Mouse (Mus musculus): ENCODE results near the gene Tmem259. TPM values are rescaled to one million over a fixed set of nuclear protein-coding genes. Genes with fewer than 3 reads are reported as not detected.
A peak's percentile ranks its signal among the peaks of the same experiment; 100 is the strongest.

The Tmem259 gene
- polyA plus RNA-seq, 1 experiment from 2014 or later = 15.6 TPM

DNA sequence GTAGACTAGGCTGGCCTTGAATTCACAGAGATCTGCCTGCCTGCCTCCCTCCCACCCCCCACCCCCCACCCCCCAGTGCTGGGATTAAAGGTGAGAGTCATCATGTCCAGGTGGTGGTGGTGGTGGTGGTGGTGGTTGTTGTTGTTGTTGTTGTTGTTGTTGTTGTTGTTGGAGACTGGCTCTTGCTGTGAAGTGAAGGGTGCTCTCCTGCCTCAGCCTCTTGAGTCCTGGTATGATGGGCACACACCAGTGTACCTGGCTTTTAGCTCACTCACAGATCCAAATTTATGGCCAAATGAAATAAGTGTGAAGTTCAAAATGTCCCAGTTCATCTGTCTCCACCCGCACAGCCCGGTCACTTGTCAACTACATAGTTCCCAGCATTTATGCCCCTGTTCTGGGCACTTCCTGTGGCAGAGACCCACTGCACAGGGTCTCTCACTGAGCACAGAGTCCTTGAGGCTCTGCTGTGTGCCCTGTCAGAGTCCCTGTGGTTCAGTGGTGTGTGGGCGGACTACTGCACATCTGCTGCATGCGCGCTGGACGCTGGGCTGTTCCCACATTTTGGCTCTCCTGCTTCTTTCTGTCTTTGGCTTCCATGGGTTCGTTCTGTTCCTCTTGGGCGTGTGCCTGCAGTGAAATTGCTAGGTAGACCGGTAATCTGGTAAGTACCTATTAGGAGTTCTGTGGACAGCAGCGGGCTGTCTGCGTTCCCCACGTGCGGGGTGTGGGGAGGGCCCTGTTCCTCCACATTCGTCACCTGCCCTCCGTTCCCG, 49.1 kb downstream of the Tmem259 start:
- Histone ChIP-seq H3K9ac (ENCODE audit: low read depth, low read length) (0 out of 2 replicates have a peak overlapping the region, but pooled peaks have one; percentile 34), H3K4me1 (ENCODE audit: control insufficient read depth, insufficient read depth, low read length) (peaks cover 69% of the 10 kb centered on the region), H3K27ac (ENCODE audit: low read depth, low read length) (no peak overlapping the region), H3K4me2 (no peak overlapping the region), H3K27me3 (ENCODE audit: control insufficient read depth, insufficient read depth, low read length) (no peaks in the 10 kb centered on the region), H3K4me3 (ENCODE audit: low read depth, low read length) (no peak overlapping the region), H3K9me3 (replicated peaks; ENCODE audit: control insufficient read depth, low read length) (no peaks in the 10 kb centered on the region), H3K36me3 (ENCODE audit: control insufficient read depth, insufficient read depth, low read length) (peaks cover 23% of the 10 kb centered on the region)
- WGBS (ENCODE audit: insufficient replicate concordance) = 90% methylated on average over 16 of the region's 16 CpGs
- no peak for ATAC-seq (replicated peaks; ENCODE audit: insufficient number of reproducible peaks, low FRiP score, low TSS enrichment)

DNA sequence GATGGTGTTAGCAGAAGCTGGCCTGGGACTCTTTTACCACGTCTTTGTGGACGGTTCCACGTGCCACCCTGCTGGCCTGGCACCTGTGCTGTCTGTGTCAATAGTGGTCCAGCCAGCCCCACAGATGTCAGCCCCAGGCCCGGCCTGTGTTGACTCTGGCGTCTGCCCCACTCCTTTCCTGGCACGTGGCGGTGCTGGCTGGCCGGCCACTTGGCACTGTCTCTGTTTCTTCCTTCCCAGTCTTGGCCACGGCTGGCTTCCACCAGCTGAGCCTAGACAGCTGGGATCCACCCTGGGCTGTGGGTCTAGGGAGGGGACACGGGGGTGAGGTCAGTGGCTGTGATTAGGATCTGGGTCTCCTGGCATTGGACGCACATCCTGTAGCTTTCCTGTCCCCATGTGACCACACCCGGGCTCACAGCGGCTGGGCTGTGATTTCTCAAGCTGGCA, 49.8 kb downstream of the Tmem259 start:
- 0 out of 2 replicates have a peak overlapping the region, but pooled peaks have one; percentile 41 for H3K27ac ChIP-seq (ENCODE audit: low read depth, low read length)

DNA sequence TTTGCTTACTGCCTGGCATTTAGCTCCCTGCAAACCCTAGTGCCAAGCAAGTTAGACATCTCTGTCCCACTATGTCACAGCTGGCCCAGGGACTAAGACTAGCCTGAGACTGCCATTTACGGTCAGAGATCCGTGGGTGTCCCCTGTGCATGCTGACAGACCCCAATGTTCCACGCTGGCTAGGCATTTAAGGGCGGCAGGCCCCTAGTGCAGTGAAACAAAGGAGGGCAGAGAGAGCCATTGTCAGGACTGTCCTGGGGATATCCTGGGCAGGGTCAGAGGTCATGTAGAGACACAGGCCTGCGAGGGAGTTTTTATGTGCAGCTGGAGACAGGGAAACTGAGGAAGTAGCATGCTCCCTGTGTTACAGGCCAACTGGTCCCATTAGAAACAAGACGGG, 50.3 kb downstream of the Tmem259 start:
- 83% methylated on average over 6 of the region's 6 CpGs for WGBS (ENCODE audit: insufficient replicate concordance)
- peak overlapping the region; percentile 41; the same call in 1 of the 2 replicates for H3K27ac ChIP-seq (ENCODE audit: low read depth, low read length)
- no peak for ATAC-seq (replicated peaks; ENCODE audit: insufficient number of reproducible peaks, low FRiP score, low TSS enrichment)
- H3K9ac ChIP-seq (ENCODE audit: low read depth, low read length) = no peak overlapping the region
- peaks cover 77% of the 10 kb centered on the region for H3K4me1 ChIP-seq (ENCODE audit: control insufficient read depth, insufficient read depth, low read length)
- no peak overlapping the region for H3K4me2 ChIP-seq
- H3K36me3 ChIP-seq (ENCODE audit: control insufficient read depth, insufficient read depth, low read length) = peaks cover 23% of the 10 kb centered on the region
- H3K9me3 ChIP-seq (replicated peaks; ENCODE audit: control insufficient read depth, low read length) = no peaks in the 10 kb centered on the region
- H3K27me3 ChIP-seq (ENCODE audit: control insufficient read depth, insufficient read depth, low read length) = no peaks in the 10 kb centered on the region
- H3K4me3 ChIP-seq (ENCODE audit: low read depth, low read length) = no peak overlapping the region

More for the DNA sequence above, 49.8 kb downstream of the Tmem259 start:
- Histone ChIP-seq H3K4me3 (ENCODE audit: low read depth, low read length) (no peak overlapping the region), H3K4me1 (ENCODE audit: control insufficient read depth, insufficient read depth, low read length) (peaks cover 72% of the 10 kb centered on the region), H3K9me3 (replicated peaks; ENCODE audit: control insufficient read depth, low read length) (no peaks in the 10 kb centered on the region), H3K4me2 (no peak overlapping the region), H3K27me3 (ENCODE audit: control insufficient read depth, insufficient read depth, low read length) (no peaks in the 10 kb centered on the region), H3K9ac (ENCODE audit: low read depth, low read length) (peak overlapping the region; percentile 34; the same call in 1 of the 2 replicates), H3K36me3 (ENCODE audit: control insufficient read depth, insufficient read depth, low read length) (peaks cover 23% of the 10 kb centered on the region)
- 65% methylated on average over 13 of the region's 13 CpGs for WGBS (ENCODE audit: insufficient replicate concordance)
- ATAC-seq (replicated peaks; ENCODE audit: insufficient number of reproducible peaks, low FRiP score, low TSS enrichment) = peak; percentile 37

DNA sequence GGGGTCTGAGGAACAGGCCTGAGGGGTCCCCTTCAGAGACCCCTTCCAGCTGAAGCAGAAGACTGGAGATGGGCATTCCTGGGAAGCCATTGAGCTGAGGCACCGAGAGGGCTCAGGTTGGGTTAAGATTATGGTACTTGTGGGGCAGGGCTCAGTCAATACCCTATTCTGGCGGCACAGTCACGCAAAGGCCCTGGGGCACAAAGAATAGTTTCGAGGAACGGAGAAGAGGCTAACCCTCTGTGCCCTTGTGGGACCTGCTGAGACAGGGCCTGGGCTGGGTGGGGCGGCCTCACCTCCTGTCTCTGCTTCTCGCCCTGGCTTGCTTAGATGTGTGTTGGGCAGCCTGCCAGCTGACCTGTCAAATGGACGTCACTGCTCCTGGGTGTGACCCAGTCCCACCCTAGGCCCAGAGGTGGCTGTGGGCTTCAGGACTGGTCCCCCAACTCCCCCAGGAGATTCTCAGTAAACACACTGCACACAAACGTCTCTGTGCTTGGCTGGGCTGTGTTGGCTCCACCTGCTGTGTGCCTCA, 50.9 kb downstream of the Tmem259 start:
- ATAC-seq (replicated peaks; ENCODE audit: insufficient number of reproducible peaks, low FRiP score, low TSS enrichment) = no peak
- Histone ChIP-seq H3K4me3 (ENCODE audit: low read depth, low read length) (peak overlapping the region; percentile 5; the same call in 1 of the 2 replicates), H3K4me1 (ENCODE audit: control insufficient read depth, insufficient read depth, low read length) (peaks cover 75% of the 10 kb centered on the region), H3K9ac (ENCODE audit: low read depth, low read length) (peak overlapping the region; percentile 52; the same call in 1 of the 2 replicates), H3K27ac (ENCODE audit: low read depth, low read length) (peak overlapping the region; percentile 71), H3K27me3 (ENCODE audit: control insufficient read depth, insufficient read depth, low read length) (no peaks in the 10 kb centered on the region), H3K9me3 (replicated peaks; ENCODE audit: control insufficient read depth, low read length) (no peaks in the 10 kb centered on the region), H3K4me2 (peak overlapping the region; percentile 35), H3K36me3 (ENCODE audit: control insufficient read depth, insufficient read depth, low read length) (peaks cover 23% of the 10 kb centered on the region)
- WGBS (ENCODE audit: insufficient replicate concordance) = 61% methylated on average over 9 of the region's 9 CpGs

DNA sequence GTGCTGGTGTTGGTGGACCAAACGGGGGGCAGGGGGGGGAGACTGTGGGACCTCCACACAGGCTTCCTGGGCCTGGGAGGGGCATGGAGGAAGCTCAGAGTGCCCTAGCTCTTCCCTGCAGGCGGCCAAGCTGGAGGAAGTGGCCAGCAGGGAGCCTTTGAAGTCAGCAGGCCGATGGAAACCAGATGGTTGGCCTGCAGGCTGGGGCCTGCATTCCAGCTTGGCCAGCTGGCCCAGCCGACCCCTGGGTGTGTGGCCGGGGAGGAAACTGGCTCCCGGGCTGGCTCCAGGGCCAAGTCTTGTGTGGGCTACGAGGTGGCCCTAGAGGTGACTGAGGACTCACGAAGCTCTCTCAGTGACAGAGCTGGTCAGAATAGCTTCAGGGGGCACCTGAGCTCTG, 51.4 kb downstream of the Tmem259 start:
- peaks cover 71% of the 10 kb centered on the region for H3K4me1 ChIP-seq (ENCODE audit: control insufficient read depth, insufficient read depth, low read length)
- H3K9ac ChIP-seq (ENCODE audit: low read depth, low read length) = peak overlapping the region; percentile 52; the same call in 1 of the 2 replicates
- peak overlapping the region; percentile 71 for H3K27ac ChIP-seq (ENCODE audit: low read depth, low read length)
- 12% methylated on average over 8 of the region's 8 CpGs for WGBS (ENCODE audit: insufficient replicate concordance)
- 0 out of 2 replicates have a peak overlapping the region, but pooled peaks have one; percentile 15 for H3K4me3 ChIP-seq (ENCODE audit: low read depth, low read length)
- no peaks in the 10 kb centered on the region for H3K27me3 ChIP-seq (ENCODE audit: control insufficient read depth, insufficient read depth, low read length)
- H3K4me2 ChIP-seq = peak overlapping the region; percentile 35
- no peak for ATAC-seq (replicated peaks; ENCODE audit: insufficient number of reproducible peaks, low FRiP score, low TSS enrichment)
- H3K9me3 ChIP-seq (replicated peaks; ENCODE audit: control insufficient read depth, low read length) = no peaks in the 10 kb centered on the region
- H3K36me3 ChIP-seq (ENCODE audit: control insufficient read depth, insufficient read depth, low read length) = peaks cover 19% of the 10 kb centered on the region

DNA sequence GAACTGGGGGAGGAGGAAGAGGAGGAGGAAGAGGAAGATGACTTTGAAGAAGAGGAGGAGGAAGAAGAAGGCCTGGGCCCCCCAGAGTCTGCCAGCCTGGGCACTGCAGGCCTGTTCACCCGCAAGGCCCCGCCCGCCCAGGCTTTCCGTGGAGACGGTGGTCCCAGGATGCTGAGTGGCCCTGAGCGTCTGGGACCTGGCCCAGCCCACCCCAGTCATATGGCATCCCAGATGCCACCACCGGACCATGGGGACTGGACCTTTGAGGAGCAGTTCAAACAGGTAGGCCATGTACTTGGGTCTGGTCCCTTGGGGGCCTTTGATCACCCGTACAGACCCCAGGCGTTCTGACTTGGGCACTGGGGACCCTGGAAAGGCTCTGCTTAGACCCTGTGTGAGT, 52.3 kb downstream of the Tmem259 start:
- WGBS (ENCODE audit: insufficient replicate concordance) = 80% methylated on average over 9 of the region's 9 CpGs
- peaks cover 16% of the 10 kb centered on the region for H3K36me3 ChIP-seq (ENCODE audit: control insufficient read depth, insufficient read depth, low read length)

DNA sequence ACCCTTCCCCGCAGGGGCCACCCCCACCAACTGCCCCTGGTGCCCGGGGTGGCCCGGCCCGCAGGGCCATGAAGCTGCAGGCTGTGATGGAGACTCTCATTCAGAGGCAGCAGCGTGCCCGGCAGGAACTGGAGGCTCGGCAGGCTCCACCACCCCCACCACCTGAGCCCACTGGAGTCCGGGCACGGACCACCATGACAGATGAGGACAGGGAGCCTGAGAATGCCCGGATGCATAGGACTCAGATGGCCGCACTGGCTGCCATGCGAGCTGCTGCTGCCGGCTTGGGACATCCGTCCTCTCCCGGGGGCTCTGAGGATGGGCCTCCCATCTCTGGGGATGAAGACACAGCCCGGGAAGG, 53.3 kb downstream of the Tmem259 start:
- Histone ChIP-seq H3K4me3 (ENCODE audit: low read depth, low read length) (no peak overlapping the region), H3K9ac (ENCODE audit: low read depth, low read length) (no peak overlapping the region), H3K4me2 (no peak overlapping the region), H3K4me1 (ENCODE audit: control insufficient read depth, insufficient read depth, low read length) (peaks cover 58% of the 10 kb centered on the region), H3K27ac (ENCODE audit: low read depth, low read length) (no peak overlapping the region), H3K27me3 (ENCODE audit: control insufficient read depth, insufficient read depth, low read length) (no peaks in the 10 kb centered on the region), H3K36me3 (ENCODE audit: control insufficient read depth, insufficient read depth, low read length) (peaks cover 16% of the 10 kb centered on the region), H3K9me3 (replicated peaks; ENCODE audit: control insufficient read depth, low read length) (no peaks in the 10 kb centered on the region)
- WGBS (ENCODE audit: insufficient replicate concordance) = 89% methylated on average over 16 of the region's 16 CpGs
- ATAC-seq (replicated peaks; ENCODE audit: insufficient number of reproducible peaks, low FRiP score, low TSS enrichment) = no peak

More for the DNA sequence above, 52.3 kb downstream of the Tmem259 start:
- Histone ChIP-seq H3K27me3 (ENCODE audit: control insufficient read depth, insufficient read depth, low read length) (no peaks in the 10 kb centered on the region), H3K27ac (ENCODE audit: low read depth, low read length) (no peak overlapping the region), H3K4me1 (ENCODE audit: control insufficient read depth, insufficient read depth, low read length) (peaks cover 62% of the 10 kb centered on the region), H3K4me3 (ENCODE audit: low read depth, low read length) (no peak overlapping the region), H3K4me2 (no peak overlapping the region), H3K9ac (ENCODE audit: low read depth, low read length) (peak overlapping the region; percentile 52; the same call in 1 of the 2 replicates), H3K9me3 (replicated peaks; ENCODE audit: control insufficient read depth, low read length) (no peaks in the 10 kb centered on the region)
- ATAC-seq (replicated peaks; ENCODE audit: insufficient number of reproducible peaks, low FRiP score, low TSS enrichment) = no peak

DNA sequence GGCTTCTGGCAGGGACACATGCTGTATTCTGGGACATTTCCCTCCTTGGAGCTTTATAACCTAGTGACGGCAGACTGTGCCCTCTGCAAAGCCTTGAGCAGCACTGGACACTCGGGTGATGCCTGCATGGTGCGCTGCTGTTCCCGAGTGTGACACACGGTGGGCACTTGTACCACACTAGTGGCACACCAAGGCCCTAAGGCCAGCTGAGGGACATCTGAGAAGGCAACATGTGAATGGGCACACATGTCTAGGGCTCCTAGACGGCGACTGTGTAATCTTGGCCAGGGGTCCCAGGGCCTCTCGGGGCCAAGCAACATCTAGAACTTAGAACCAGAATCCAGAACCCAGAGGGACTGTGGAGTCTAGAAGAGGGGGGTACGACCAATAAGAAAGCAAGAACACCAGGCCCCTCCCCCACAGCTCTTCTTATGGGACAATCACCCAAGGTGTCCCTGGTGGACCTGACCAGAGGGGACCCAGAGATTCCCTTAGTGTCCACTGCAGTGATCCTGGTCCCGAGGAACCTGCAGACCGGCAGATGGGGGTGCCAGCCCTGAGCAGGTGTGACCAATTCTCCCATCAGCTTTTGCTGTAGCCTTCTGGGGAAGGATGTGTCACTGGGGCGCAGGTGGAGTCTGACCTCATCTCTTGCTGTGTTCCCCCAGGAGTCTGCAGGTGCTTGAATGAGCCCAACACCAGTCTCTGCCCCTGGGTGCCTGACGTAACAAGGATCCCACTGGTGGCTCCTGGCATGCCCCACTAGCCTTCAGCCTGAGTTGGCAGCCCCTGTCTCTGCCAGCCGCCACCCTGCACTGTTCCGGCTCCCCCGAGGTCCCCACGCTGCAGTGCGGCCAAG, 53.9 kb downstream of the Tmem259 start:
- ATAC-seq (replicated peaks; ENCODE audit: insufficient number of reproducible peaks, low FRiP score, low TSS enrichment) = no peak
- peaks cover 16% of the 10 kb centered on the region for H3K36me3 ChIP-seq (ENCODE audit: control insufficient read depth, insufficient read depth, low read length)
- H3K4me3 ChIP-seq (ENCODE audit: low read depth, low read length) = no peak overlapping the region
- H3K4me1 ChIP-seq (ENCODE audit: control insufficient read depth, insufficient read depth, low read length) = peaks cover 60% of the 10 kb centered on the region
- H3K9ac ChIP-seq (ENCODE audit: low read depth, low read length) = 0 out of 2 replicates have a peak overlapping the region, but pooled peaks have one; percentile 64
- no peaks in the 10 kb centered on the region for H3K9me3 ChIP-seq (replicated peaks; ENCODE audit: control insufficient read depth, low read length)
- no peaks in the 10 kb centered on the region for H3K27me3 ChIP-seq (ENCODE audit: control insufficient read depth, insufficient read depth, low read length)
- WGBS (ENCODE audit: insufficient replicate concordance) = 90% methylated on average over 18 of the region's 18 CpGs
- H3K27ac ChIP-seq (ENCODE audit: low read depth, low read length) = no peak overlapping the region
- H3K4me2 ChIP-seq = peak overlapping the region; percentile 90

Measured in heart, embryonic 11.5 days (tissue).